Mouse (Mus musculus): ENCODE data around the gene Efna1. TPM values are rescaled to one million over a fixed set of nuclear protein-coding genes. Genes with fewer than 3 reads are reported as not detected.

Efna1 gene
- polyA plus RNA-seq (2021) = 97.1 TPM

- CTCF ChIA-PET = interaction anchor here (1.0 to 4.2 kb wide), 11 partner anchors 9 to 50 kb away, joined by 3 to 25 read pairs (median 14); partner anchors contain the start of genes Dpm3, Krtcap2 and Trim46
- POLR2A ChIA-PET = interaction anchor here (0.9 to 4.6 kb wide), 3 partner anchors 35 to 112 kb away, joined by 3 to 39 read pairs (median 5); partner anchors contain the start of genes Krtcap2 and Trim46
- ATAC-seq = no peak
- DNase-seq (ENCODE audit: low read depth, low spot score) = no peak
- in situ Hi-C loops (cut with MboI; ENCODE audit: low pct_unique_long_range_greater_than_20kb) = loop anchor here (5.0 kb wide), 1 partner anchor 34 kb away; the partner anchor contains the start of genes Krtcap2 and Trim46
- H3K27me3 ChIP-seq = no peaks in the 10 kb centered on the region
- TF ChIP-seq CTCF (IDR thresholded peaks at IDR 0.05) = no peak
Measured at GRCm38 (mm10) chr3:89280606-89281511, at the start of gene Efna1. Gene Efna1, minus strand, starts transcription at chr3:89281142.

GRCm38 (mm10) chr3:89330346-89330745 is 49.4 kb upstream of the Efna1 start:
- H3K27me3 ChIP-seq = peaks cover 8% of the 10 kb centered on the region
- no peak for DNase-seq (ENCODE audit: low read depth, low spot score)
- no peak for TF ChIP-seq CTCF (IDR thresholded peaks at IDR 0.05)
- no peak for ATAC-seq
- ChIA-PET POLR2A (no interaction called here), CTCF (interaction anchor here (1.4 to 1.6 kb wide), 2 partner anchors 13 to 22 kb away, joined by 4 to 7 read pairs; no protein-coding TSS in a partner anchor)
- in situ Hi-C loops (cut with MboI; ENCODE audit: low pct_unique_long_range_greater_than_20kb) = no loop called here

GRCm38 (mm10) chr3:89328623-89329022 is 47.7 kb upstream of the Efna1 start:
- no peak for TF ChIP-seq CTCF (IDR thresholded peaks at IDR 0.05)
- DNase-seq (ENCODE audit: low read depth, low spot score) (no peak), ATAC-seq (no peak)
- CTCF ChIA-PET = interaction anchor here (0.9 to 1.2 kb wide), 2 partner anchors 11 to 98 kb away, joined by 3 to 4 read pairs; no protein-coding TSS in a partner anchor
- POLR2A ChIA-PET = interaction anchor here (0.6 kb wide), 2 partner anchors 17 to 20 kb away, joined by 3 to 5 read pairs; no protein-coding TSS in a partner anchor
- peaks cover 10% of the 10 kb centered on the region for H3K27me3 ChIP-seq
- in situ Hi-C loops (cut with MboI; ENCODE audit: low pct_unique_long_range_greater_than_20kb) = no loop called here

- peaks cover 10% of the 10 kb centered on the region for H3K27me3 ChIP-seq
- DNase-seq (ENCODE audit: low read depth, low spot score) (no peak), ATAC-seq (no peak)
- no peak for TF ChIP-seq CTCF (IDR thresholded peaks at IDR 0.05)
- in situ Hi-C loops (cut with MboI; ENCODE audit: low pct_unique_long_range_greater_than_20kb) = no loop called here
- ChIA-PET POLR2A (interaction anchor here (0.6 to 1.6 kb wide), 3 partner anchors 9 to 153 kb away, joined by 3 to 5 read pairs (median 4); no protein-coding TSS in a partner anchor), CTCF (interaction anchor here (0.9 to 1.0 kb wide), 2 partner anchors 12 to 19 kb away, joined by 3 read pairs; no protein-coding TSS in a partner anchor)
Measured at GRCm38 (mm10) chr3:89327371-89327870, 46.5 kb upstream of the Efna1 start.

GRCm38 (mm10) chr3:89325882-89326281 is 44.9 kb upstream of the Efna1 start:
- H3K27me3 ChIP-seq = peaks cover 13% of the 10 kb centered on the region
- no peak for TF ChIP-seq CTCF (IDR thresholded peaks at IDR 0.05)
- ChIA-PET POLR2A (no interaction called here), CTCF (interaction anchor here (1.5 kb wide), 1 partner anchor 11 kb away, joined by 6 read pairs; no protein-coding TSS in a partner anchor)
- in situ Hi-C loops (cut with MboI; ENCODE audit: low pct_unique_long_range_greater_than_20kb) = no loop called here
- DNase-seq (ENCODE audit: low read depth, low spot score) (no peak), ATAC-seq (no peak)

- no peak for DNase-seq (ENCODE audit: low read depth, low spot score)
- in situ Hi-C loops (cut with MboI; ENCODE audit: low pct_unique_long_range_greater_than_20kb) = no loop called here
- POLR2A ChIA-PET = interaction anchor here (0.6 to 3.1 kb wide), 5 partner anchors 14 to 163 kb away, joined by 3 to 33 read pairs (median 4); partner anchors contain the start of gene Efna4
- no peak for TF ChIP-seq CTCF (IDR thresholded peaks at IDR 0.05)
- peak; percentile 46 for ATAC-seq
- CTCF ChIA-PET = interaction anchor here (1.9 to 2.1 kb wide), 2 partner anchors 14 to 17 kb away, joined by 7 to 15 read pairs; no protein-coding TSS in a partner anchor
- peaks cover 16% of the 10 kb centered on the region for H3K27me3 ChIP-seq
Measured at GRCm38 (mm10) chr3:89322514-89323165, 41.7 kb upstream of the Efna1 start, which contains the start of gene Efna3. Gene Efna3, minus strand, starts transcription at chr3:89322965.

GRCm38 (mm10) chr3:89322131-89322500 is 41.2 kb upstream of the Efna1 start:
- ATAC-seq = no peak
- no peak for TF ChIP-seq CTCF (IDR thresholded peaks at IDR 0.05)
- in situ Hi-C loops (cut with MboI; ENCODE audit: low pct_unique_long_range_greater_than_20kb) = no loop called here
- CTCF ChIA-PET = interaction anchor here (1.4 to 2.1 kb wide), 3 partner anchors 14 to 17 kb away, joined by 3 to 15 read pairs (median 7); no protein-coding TSS in a partner anchor
- POLR2A ChIA-PET = interaction anchor here (0.6 to 3.1 kb wide), 4 partner anchors 15 to 164 kb away, joined by 3 to 33 read pairs (median 4); partner anchors contain the start of gene Efna4
- DNase-seq (ENCODE audit: low read depth, low spot score) = no peak
- H3K27me3 ChIP-seq = peaks cover 16% of the 10 kb centered on the region

- H3K27me3 ChIP-seq = peaks cover 16% of the 10 kb centered on the region
- ChIA-PET POLR2A (interaction anchor here (0.6 to 3.1 kb wide), 8 partner anchors 15 to 166 kb away, joined by 3 to 33 read pairs (median 4); partner anchors contain the start of gene Efna4), CTCF (interaction anchor here (1.1 to 2.1 kb wide), 6 partner anchors 13 to 135 kb away, joined by 3 to 15 read pairs (median 3); no protein-coding TSS in a partner anchor)
- no peak for TF ChIP-seq CTCF (IDR thresholded peaks at IDR 0.05)
- in situ Hi-C loops (cut with MboI; ENCODE audit: low pct_unique_long_range_greater_than_20kb) = no loop called here
- no peak for DNase-seq (ENCODE audit: low read depth, low spot score)
- ATAC-seq = peak; percentile 14
Measured at GRCm38 (mm10) chr3:89321183-89322130, 40.5 kb upstream of the Efna1 start.
